Mouse (Mus musculus) right cerebral cortex, postnatal 14 days (tissue): ENCODE data around the gene L3mbtl4.
A peak's percentile ranks its signal among the peaks of the same experiment; 100 is the strongest.

Experiments used
- DNase-seq: peaks from one replicate; pipeline ENCODE4 v3.0.0; 2022

L3mbtl4 gene

DNA sequence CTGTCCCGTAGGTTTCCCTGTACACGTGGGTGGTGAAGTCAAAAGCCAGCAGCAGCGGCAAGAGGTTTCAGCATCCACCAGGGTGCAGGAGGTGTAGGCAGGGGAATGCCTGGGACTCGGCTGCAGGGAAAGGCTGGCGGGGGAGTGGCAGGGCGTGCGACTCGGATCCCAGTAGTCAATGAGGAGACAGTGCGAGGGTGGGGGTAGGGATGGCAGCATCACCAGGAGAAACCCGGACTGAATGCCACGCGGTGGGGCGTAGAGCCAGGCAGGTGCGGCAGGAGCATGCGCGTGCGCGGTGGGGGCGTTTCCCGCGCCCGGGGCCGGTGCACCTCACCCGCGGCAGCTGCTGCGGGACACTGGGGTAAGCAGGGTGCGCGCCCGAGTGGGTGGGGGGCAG, at the start of gene L3mbtl4:
L3mbtl4 (plus strand) TSS at position 271 of the 400 bp plus-strand sequence.
- peak; percentile 23 for DNase-seq

- no peak for DNase-seq
These were observed 43.1 kb upstream of the L3mbtl4 start for GRCm38 (mm10) chr17:68230484-68230883.

DNA sequence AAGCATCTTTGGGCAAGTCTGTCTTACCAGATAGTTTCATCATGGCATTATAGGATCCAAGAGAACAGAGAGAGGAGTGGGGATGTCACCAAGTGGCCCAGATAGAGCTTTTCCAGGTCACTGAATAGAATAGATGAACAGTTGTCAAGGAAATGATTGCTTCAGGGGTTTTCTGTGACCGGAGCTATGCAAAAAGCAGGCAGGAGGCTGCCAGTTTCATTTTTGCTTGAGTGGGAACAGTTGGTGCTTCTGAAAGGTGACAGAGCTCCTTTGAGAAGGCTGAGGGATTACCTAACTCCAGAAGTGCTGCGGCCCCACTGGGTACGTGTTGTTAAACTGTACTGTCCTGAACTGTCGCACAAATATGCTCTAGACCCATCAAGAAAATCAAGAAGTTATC, 38.2 kb upstream of the L3mbtl4 start:
- no peak for DNase-seq

DNA sequence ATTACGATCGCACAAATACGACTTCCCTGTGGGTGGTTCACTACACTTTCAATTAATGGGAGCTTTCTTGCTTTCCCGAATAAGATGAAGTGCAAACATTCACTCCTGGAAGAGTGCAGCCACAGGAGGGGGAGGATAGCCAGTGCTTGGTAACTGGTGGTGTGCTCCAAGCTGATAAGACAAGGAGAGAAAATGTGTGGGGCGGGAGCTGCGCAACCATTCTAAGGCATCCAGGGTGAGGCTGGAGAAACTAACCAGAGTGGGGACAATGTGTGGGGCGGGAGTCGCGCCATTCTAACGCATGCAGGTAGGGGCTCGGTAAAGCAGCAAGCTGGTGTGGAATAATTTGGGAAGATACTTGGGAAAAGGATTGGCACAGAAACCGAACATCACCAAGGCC, 36.6 kb upstream of the L3mbtl4 start:
- no peak for DNase-seq

DNA sequence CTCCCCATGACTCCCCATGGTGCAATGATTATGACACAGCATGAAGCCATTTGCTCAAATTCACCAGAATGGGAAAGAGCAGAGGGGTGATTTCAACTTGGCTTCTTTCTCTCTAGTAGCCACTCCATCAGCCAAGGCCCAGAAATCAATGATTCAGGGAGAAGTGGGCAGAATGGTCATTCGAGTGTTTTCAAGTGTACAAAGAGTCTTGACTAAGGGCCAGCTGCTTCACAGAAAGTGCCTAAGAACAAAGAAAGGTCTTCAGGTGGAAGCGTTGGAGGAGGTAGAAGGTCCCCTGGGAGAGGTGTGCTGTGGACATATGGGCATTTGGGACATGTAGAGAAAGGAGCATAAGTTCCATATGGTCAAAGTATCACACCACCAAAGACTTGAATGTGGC, 33.4 kb upstream of the L3mbtl4 start:
- no peak for DNase-seq

- no peak for DNase-seq
These were observed 8.6 kb upstream of the L3mbtl4 start for GRCm38 (mm10) chr17:68264835-68265557.

GRCm38 (mm10) chr17:68273954-68274353, 357 bp downstream of the L3mbtl4 start:
- no peak for DNase-seq

DNA sequence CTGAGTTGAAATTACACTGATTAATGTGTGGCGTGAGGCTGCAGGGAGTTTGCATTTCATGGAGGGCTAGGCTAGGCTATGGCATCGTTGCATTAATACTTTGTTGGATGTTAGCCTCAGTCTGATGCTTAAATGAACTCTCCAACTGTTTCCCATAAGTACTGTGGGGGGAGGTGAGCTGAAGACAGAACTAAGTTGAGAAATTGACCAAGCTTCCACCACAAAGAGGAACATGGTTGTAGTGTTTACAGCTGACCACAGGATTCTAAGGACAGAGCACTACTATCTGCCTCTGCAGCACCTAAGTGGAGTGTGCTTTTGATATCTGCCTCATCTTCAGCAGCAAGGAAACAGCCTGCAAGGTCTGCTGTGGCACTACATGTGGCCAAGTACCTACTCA, 1.5 kb downstream of the L3mbtl4 start:
- DNase-seq: no peak

GRCm38 (mm10) chr17:68280915-68281314, 7.3 kb downstream of the L3mbtl4 start:
- no peak for DNase-seq

GRCm38 (mm10) chr17:68285119-68285782, 11.7 kb downstream of the L3mbtl4 start:
- DNase-seq: no peak

GRCm38 (mm10) chr17:68288094-68288493, 14.5 kb downstream of the L3mbtl4 start:
- no peak for DNase-seq

- no peak for DNase-seq
These were observed 15.1 kb downstream of the L3mbtl4 start for GRCm38 (mm10) chr17:68288699-68289098.

DNA sequence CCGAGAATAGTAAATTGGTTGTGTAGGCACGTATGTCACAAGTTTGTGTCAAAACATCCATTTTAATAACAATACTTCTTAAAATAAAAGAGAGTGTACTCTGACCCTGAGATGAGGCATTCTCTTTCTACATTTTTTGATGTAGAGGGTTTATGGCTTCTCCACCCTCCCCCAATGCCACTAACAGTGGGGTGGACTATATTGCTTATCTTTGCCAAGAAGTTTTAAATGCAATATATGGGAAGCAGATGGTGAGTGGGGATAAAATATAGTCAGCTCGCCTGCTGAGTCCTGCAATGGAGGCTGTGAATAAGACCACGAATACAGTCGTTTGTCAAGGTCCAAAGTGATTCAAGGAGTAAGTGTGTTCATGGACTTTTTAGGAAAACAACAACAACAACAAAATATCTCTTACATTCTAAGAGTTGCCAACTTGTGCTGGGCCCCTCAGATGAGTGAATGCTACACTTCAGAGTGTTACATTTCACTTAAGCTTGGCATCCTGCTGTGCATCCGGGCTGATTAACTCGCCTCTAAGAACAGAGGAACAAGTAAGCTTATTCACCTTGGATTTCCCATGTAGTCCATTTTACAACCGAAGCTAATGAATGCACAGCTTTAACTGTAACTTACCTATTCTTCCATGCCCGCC, 18.2 kb downstream of the L3mbtl4 start:
- DNase-seq: no peak

DNA sequence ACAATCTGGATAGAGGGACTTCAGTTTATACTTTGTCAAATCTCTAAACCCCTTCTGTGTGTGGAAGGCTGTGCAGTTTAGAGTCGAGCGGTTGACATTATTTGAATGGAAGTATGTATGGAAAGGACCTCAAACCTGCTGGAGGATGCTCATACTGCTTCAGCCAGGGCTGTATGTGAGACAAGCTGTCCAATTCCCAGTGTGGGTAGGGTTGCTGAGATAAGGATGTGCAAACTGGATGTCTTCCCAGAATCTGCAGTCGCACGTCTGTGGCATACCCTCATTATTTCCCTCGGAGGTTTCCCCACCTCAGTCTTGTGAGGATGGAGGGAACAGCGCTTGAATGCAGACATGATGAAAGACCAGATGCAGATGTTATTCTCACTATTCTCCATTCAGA, 34.8 kb downstream of the L3mbtl4 start:
- no peak for DNase-seq

- no peak for DNase-seq
These were observed 38.8 kb downstream of the L3mbtl4 start for GRCm38 (mm10) chr17:68312286-68312927.

- DNase-seq: no peak
These were observed 47.3 kb downstream of the L3mbtl4 start for GRCm38 (mm10) chr17:68320940-68321339.

DNA sequence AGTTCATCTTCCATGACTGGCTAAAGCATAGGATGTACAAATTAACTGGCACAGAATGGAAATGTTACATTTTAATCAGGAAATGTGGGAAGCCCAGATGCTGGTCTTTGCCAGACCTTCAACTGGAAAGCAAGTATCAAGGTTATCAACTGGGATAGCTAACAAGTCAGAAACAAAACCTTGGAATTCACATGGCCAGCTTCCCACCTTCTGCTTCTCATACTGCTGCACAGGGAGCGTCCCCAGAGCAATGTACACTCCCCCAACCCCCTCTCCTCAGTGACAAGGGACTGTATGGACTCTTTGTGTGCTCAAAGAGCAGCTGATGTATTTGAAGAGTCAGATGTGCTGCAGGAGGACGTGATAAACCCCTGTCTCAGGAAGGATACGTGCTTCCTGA, 49.0 kb downstream of the L3mbtl4 start:
- no peak for DNase-seq

GRCm38 (mm10) chr17:68332225-68332624, 58.6 kb downstream of the L3mbtl4 start:
- no peak for DNase-seq

GRCm38 (mm10) chr17:68333382-68333781, 59.8 kb downstream of the L3mbtl4 start:
- DNase-seq: no peak

GRCm38 (mm10) chr17:68338917-68339553, 65.4 kb downstream of the L3mbtl4 start:
- no peak for DNase-seq

- no peak for DNase-seq
These were observed 84.1 kb downstream of the L3mbtl4 start for GRCm38 (mm10) chr17:68357687-68358086.

DNA sequence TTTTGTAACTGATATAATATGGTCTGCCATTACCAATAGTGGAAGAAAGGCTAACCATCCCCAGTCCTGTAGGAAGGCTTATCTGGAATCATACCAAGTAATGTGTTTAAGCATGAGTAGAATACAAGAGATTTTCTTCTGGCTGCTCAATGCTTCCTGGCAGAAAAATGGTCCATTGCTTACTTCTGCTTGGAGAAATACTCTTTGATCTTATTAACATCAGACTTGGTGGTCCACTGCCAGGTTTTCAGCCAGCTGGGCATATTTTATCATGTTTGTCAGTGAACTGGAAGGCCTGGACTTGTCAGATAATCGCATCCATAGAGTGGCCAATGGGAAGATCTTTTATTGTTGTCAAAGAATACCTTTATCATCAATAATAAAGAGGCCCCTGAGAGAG, 97.5 kb downstream of the L3mbtl4 start:
- no peak for DNase-seq

- no peak for DNase-seq
These were observed 114.9 kb downstream of the L3mbtl4 start for GRCm38 (mm10) chr17:68388481-68388880.
